Mouse (Mus musculus) olfactory bulb, adult 2 months (tissue): ENCODE data around the gene Shc1. TPM values are rescaled to one million over a fixed set of nuclear protein-coding genes. Genes with fewer than 3 reads are reported as not detected.

Experiments
- H3K27ac ChIP-seq: fragments of 200-500 bp; 2 replicates; pipeline ENCODE4 v1.5.1; 2012; ENCODE audit warnings: low read depth, low read length; ENCODE audit not compliant: insufficient read depth
- H3K4me1 ChIP-seq: fragments of 200-500 bp; 2 replicates; pipeline ENCODE4 v1.6.1; 2012; ENCODE audit warnings: low read length; ENCODE audit not compliant: control insufficient read depth, insufficient read depth
- H3K4me3 ChIP-seq: fragments of 200-500 bp; 2 replicates; pipeline ENCODE4 v1.5.1; 2012; ENCODE audit warnings: mild to moderate bottlenecking, low read depth, low read length, moderate library complexity; ENCODE audit not compliant: insufficient read depth
- CTCF ChIP-seq: fragments of 200-500 bp; IDR thresholded peaks from 2 replicates; pipeline ENCODE4 v1.5.1; 2012; ENCODE audit warnings: low read depth, mild to moderate bottlenecking, low read length, moderate library complexity; ENCODE audit not compliant: insufficient read depth
- POLR2A ChIP-seq: fragments of 200-500 bp; IDR thresholded peaks from 2 replicates; pipeline ENCODE4 v1.6.1; 2012; ENCODE audit warnings: mild to moderate bottlenecking, low read depth, low read length, moderate library complexity; ENCODE audit not compliant: insufficient read depth
- WGBS: fragments of 180-500 bp; shearing (Covaris S2); methylation state at CpG from one replicate; pipeline ENCODE4 v1.1.7; 2018; 5-methylcytosine and 5-hydroxymethylcytosine counted together
- polyA plus RNA-seq: library from polyadenylated mRNA; stranded (reverse); fragments of >200 nt; gene quantifications from 2 replicates; pipeline ENCODE4 v1.2.4, GENCODE M21; 2012; ENCODE audit warnings: low replicate concordance; ENCODE audit not compliant: missing spikeins, insufficient read depth, insufficient read length

The Shc1 gene
- polyA plus RNA-seq, 1 experiment: not detected

DNA sequence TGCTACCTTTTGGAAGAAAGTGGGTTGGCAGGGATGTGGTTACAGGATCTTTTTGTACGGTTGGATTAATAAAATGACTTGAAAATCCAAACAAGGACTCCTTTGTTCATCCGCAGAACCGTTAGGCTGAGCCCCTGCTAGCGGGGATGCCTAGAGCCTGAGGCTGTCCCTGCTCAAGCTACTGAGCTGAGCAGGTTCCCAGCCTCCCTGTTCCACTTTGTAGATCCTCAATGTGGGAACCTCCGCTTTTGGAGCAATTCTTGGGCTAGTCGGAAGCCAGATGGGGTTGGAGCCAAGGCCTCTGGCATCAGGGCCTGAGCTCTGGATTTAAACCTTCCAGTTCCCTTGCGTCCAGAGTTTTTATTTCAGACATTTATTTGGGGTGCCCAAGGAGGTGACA, 16.8 kb downstream of the Shc1 start:
- WGBS: 43% methylated on average over 7 of the region's 7 CpGs
- H3K4me3 ChIP-seq: no peak overlapping the region
- no peak for TF ChIP-seq POLR2A
- TF ChIP-seq CTCF: no peak
- no peak overlapping the region for H3K27ac ChIP-seq
- H3K4me1 ChIP-seq: peaks cover 29% of the 10 kb centered on the region

GRCm38 (mm10) chr3:89436176-89437113, 18.2 kb downstream of the Shc1 start, which contains the start of gene Pbxip1:
Gene Pbxip1 (plus strand): TSS chr3:89436706.
- Histone ChIP-seq H3K4me3 (peak within 1 kb of the TSS; percentile 43), H3K4me1 (peaks cover 27% of the 10 kb centered on the region), H3K27ac (peak within 1 kb of the TSS; percentile 59)
- WGBS: 11% methylated on average over 16 of the region's 16 CpGs
- no peak for TF ChIP-seq POLR2A
- TF ChIP-seq CTCF: no peak

GRCm38 (mm10) chr3:89437269-89437668, 19.0 kb downstream of the Shc1 start:
- TF ChIP-seq CTCF: no peak
- TF ChIP-seq POLR2A: no peak
- WGBS: 13% methylated on average over 5 of the region's 5 CpGs
- Histone ChIP-seq H3K27ac (peak overlapping the region; percentile 59), H3K4me1 (peaks cover 24% of the 10 kb centered on the region), H3K4me3 (peak overlapping the region; percentile 13; the same call in 1 of the 2 replicates)

DNA sequence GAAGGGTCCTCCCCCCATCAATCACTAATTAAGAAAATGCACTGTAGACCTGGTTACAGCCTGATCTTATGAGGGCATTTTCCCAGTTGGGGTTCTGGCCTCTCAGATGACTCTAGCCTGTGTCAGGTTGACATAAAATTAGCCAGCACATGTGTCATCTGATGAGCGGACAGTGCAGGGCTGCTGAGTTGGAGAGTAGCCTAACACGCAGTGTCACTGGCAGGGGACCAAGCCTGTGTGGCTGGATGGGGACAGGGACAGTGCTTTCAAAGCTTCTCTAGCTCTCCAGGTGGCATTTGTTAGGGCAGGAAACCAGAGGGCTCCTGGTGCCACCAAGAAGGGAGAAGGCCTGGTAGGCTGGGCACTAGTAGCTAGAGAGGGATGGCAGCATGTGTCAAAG, 22.4 kb downstream of the Shc1 start:
- TF ChIP-seq POLR2A: no peak
- TF ChIP-seq CTCF: no peak
- Histone ChIP-seq H3K4me3 (no peak overlapping the region), H3K4me1 (peaks cover 17% of the 10 kb centered on the region), H3K27ac (no peak overlapping the region)
- WGBS: 91% methylated on average over 2 of the region's 2 CpGs

DNA sequence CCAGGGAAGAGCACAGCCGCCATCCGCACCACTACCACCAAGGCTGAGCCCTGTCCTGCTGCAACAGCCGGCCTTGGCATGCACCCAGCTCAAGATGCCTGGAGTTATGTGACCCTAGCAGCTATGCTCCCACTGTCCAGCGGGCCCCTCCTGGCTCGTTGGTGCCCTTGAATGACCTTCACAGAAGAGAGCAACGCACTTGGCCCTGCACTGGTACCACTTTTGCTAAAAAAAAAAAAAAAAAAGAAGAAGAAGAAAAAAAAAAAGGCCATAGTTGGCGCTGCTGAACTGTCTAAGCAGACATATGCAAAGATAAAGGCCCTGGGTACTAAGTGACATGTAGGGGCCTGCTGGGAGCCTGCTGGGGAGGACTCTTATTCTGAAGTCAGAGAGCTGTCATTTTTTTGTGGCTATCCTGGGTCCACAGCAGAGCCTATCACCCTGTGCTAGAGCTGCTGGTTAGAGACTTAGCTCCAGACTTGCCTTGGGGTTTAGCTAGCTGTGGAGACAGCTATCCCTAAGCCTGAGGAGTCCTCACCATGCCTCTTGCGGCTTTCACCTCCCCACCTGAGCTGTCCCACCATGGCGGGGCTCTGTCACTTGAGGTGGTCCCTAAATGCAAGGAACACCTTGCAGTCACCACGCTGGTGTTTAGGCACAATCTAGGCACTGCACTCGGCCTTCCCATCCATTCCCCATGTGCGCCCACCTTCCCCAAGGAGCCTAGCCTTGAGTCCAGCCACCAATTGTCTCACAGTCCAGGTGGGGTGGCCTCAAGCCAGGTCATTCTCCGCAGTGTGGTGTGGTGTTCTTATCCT, 30.7 kb downstream of the Shc1 start:
- Histone ChIP-seq H3K4me3 (no peak overlapping the region), H3K4me1 (peaks cover 8% of the 10 kb centered on the region), H3K27ac (no peak overlapping the region)
- TF ChIP-seq CTCF (no peak), POLR2A (no peak)
- 67% methylated on average over 13 of the region's 13 CpGs for WGBS

- 27% methylated on average over 7 of the region's 7 CpGs for WGBS
- Histone ChIP-seq H3K4me1 (peaks cover 8% of the 10 kb centered on the region), H3K27ac (no peak overlapping the region), H3K4me3 (no peak overlapping the region)
- peak; percentile 67; the same call in 1 of the 2 replicates for TF ChIP-seq CTCF
- TF ChIP-seq POLR2A: no peak
These were observed 31.3 kb downstream of the Shc1 start for GRCm38 (mm10) chr3:89449541-89449940.

GRCm38 (mm10) chr3:89451916-89452315, 33.7 kb downstream of the Shc1 start:
- no peak for TF ChIP-seq POLR2A
- no peak for TF ChIP-seq CTCF
- H3K27ac ChIP-seq: no peak overlapping the region
- WGBS: 100% methylated on average over 1 of the region's 1 CpGs

GRCm38 (mm10) chr3:89454401-89455177, 36.3 kb downstream of the Shc1 start, which contains the start of gene Pmvk:
Gene Pmvk (plus strand): TSS chr3:89454541.
- Histone ChIP-seq H3K4me3 (no peak within 1 kb of the TSS), H3K27ac (no peak within 1 kb of the TSS), H3K4me1 (peaks cover 10% of the 10 kb centered on the region)
- WGBS: 73% methylated on average over 10 of the region's 10 CpGs
- TF ChIP-seq POLR2A (no peak), CTCF (no peak)

More at GRCm38 (mm10) chr3:89451916-89452315, 33.7 kb downstream of the Shc1 start:
- H3K4me3 ChIP-seq: no peak overlapping the region
- H3K4me1 ChIP-seq: peaks cover 8% of the 10 kb centered on the region
